Mouse (Mus musculus): ENCODE measurements at regions not wholly inside any gene's neighbourhood (a gene's known extent, or its start where the extent isn't known, plus 50 kb on each side); places are given as distances from the start of the nearest gene placed in this dataset.
A peak's percentile ranks its signal among the peaks of the same experiment; 100 is the strongest.

DNA sequence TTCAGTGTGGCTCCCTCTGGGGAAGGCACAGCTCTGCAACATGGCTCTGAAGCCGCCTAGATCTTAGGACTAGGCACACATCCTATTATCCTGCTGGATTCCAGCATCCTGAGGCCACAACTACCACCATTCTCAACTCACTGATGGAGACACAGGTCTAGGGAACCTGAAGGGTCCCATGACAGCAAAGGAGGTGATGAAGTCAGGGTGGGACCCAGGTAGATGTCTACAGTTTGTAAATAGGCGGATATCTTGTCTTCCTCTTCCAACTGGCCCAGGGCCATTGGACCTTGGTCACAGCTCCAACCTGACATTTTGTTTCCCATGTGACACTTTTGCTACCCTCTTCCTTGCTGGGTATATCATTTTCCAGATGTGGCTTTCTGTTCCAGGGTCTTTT, 106.4 kb downstream of the Vapb start:
- DNase-seq (ENCODE audit: low spot score in 2 of 2), result peak in 1 of 2 experiments; percentile 1

GRCm38 (mm10) chr2:173844524-173844923, 107.2 kb downstream of the Vapb start:
- peak in 1 of 2 experiments; percentile 1 for DNase-seq (ENCODE audit: low spot score in 2 of 2)

DNA sequence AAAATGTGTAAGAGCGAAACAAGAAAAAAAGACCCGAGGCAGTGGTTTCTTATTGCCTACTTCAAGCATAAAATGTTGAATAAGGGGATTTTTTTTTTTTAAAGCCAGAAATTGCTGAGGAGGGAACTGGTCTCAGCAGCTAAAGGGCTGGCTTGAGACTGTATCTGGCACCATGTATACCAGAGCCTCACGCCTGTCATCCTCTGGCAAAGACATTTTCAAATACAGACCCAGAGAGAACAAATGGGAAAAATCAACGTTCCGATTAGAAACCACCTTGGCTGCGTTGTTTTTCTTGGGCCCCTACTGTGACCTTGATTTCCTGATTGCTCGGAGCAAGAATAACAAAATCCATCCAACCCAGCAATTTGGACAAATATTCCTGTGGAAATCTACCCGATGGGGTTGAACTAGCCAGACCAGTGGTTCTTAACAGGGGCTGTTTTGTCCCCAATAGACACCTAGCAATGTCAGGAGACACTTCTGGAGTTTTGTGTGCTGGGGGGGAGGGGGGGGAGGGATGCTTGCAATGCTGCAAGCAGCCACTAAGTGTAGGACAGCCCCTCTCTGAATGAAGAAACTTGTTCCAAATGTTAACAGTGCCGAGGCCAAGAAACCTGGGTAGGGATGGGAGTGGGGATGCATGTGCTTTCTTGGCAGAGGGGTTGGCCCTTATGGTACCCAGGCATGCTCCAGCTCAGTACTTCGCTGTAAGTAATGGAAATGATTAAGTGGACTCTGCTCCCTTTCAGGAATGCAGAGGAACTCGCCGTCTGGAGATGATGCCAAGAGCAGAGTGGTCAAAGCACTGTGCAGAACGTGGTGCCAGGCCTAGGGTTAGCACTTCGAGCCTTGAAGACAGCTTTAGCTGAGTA, 108.1 kb downstream of the Vapb start:
- DNase-seq (ENCODE audit: low spot score in 2 of 2), result peak in 1 of 2 experiments; percentile 1

GRCm38 (mm10) chr2:173851054-173851453, 113.7 kb downstream of the Vapb start:
- DNase-seq (ENCODE audit: low spot score in 2 of 2), result no peak

- DNase-seq (ENCODE audit: low spot score in 2 of 2), result no peak
Measured at GRCm38 (mm10) chr2:173854172-173854723, 116.9 kb downstream of the Vapb start.

DNA sequence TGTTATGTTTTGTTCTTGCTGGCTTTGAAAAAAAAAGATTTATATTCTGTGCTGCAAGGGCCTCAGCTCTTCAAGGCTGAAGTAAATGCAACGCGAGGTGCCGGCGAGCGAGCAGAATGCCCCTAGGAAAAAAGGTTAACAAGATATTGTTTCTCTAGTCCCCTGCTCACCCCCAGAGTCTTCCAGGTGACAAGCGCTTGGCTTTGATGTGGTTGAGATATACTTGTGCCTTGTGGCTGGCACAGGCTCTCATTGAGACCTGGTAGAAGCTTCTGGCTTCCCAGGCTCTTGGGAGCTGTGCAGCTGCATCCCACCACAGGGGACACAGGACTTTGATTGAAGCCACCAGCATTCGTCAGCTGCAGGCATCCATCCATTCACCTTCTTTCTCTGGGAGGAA, 117.5 kb downstream of the Vapb start:
- DNase-seq (ENCODE audit: low spot score in 2 of 2), result no peak

DNA sequence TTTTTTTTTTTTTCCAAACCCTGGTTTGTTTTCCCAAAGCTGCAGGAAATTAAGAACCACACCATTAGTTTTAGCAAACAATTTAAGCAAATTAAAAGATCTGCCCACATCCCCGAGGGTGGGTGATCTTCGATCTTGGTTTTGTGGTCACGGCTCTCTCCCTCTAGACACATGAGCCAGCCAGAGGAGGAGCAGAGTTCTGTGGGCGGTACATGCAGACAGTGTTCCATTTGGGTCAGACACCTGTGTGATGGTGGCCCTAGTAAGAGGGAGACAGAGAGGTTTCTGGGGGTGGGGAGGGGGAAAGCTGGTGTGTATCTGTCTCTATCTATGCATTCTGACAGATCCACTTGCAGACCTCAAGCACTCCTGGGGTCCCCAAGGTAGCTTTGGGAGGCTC, 118.0 kb downstream of the Vapb start:
- no peak for DNase-seq (ENCODE audit: low spot score in 2 of 2)

GRCm38 (mm10) chr2:173857006-173857405, 119.7 kb downstream of the Vapb start:
- no peak for DNase-seq (ENCODE audit: low spot score in 2 of 2)

DNA sequence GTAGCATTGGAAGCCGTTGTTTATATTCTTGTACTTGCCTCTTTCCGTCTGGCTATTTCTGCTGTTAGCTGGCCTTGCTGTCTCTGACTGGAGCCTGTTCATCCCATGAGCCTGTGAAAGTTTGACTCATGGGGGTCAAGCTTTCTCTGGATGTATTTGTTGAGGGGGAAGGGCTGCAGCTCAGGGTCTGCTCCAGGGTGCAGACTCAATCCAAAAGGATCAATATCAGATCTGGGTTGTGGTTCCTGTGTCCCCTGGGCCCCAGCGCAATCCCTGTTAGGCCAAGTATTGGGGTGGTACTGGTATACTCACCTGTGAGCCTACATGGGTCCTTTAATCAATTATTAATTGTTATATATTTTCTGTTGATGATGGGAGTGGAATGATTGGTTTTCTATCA, 135.7 kb downstream of the Vapb start:
- DNase-seq (ENCODE audit: low spot score in 2 of 2), result no peak
